Mouse (Mus musculus): ENCODE results near the gene Mmp19.

DNA sequence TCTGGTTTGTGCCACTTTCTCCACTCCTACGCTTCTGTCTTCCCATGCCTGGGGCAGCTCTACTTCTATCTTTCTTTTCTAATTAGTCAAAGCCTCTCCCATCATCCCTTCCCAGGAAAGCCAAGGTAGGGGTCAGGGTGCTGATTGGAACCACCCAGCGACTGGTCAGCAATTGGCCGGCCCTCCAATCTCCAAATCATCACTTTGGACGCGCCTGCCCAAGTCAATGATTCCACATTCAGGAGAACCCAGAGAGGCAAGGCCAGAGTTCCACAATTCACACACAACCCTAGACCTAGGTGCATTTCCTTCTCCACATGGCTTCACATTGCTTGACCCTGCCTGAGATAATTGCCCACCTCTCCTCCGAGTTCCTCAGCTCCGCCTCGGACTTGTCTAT is 46.5 kb upstream of the Mmp19 start:
- TF ChIP-seq GATA1 (IDR thresholded peaks at IDR 0.05; ENCODE audit: borderline replicate concordance, low read length) (no peak), FLI1 (IDR thresholded peaks at IDR 0.05; ENCODE audit: low read length) (no peak)
